Mouse (Mus musculus) kidney, postnatal 14 days (tissue): ENCODE results near the gene Rftn1.

Experiments used
- DNase-seq: peaks from one replicate; pipeline ENCODE4 v3.0.0; 2022; ENCODE audit warnings: mixed read lengths

Gene Rftn1

GRCm38 (mm10) chr17:50020211-50021001, 170.1 kb downstream of the Rftn1 start:
- peak; percentile 8 for DNase-seq

GRCm38 (mm10) chr17:50019819-50020210, 170.7 kb downstream of the Rftn1 start:
- no peak for DNase-seq

GRCm38 (mm10) chr17:50019090-50019489, 171.4 kb downstream of the Rftn1 start:
- no peak for DNase-seq

- no peak for DNase-seq
These were observed 175.8 kb downstream of the Rftn1 start for GRCm38 (mm10) chr17:50014708-50015107.

- no peak for DNase-seq
These were observed 176.6 kb downstream of the Rftn1 start for GRCm38 (mm10) chr17:50013848-50014247.

- no peak for DNase-seq
These were observed 180.4 kb downstream of the Rftn1 start for GRCm38 (mm10) chr17:50010096-50010495.

GRCm38 (mm10) chr17:50006721-50007351, 183.6 kb downstream of the Rftn1 start:
- no peak for DNase-seq

GRCm38 (mm10) chr17:50006338-50006720, 184.1 kb downstream of the Rftn1 start:
- no peak for DNase-seq

GRCm38 (mm10) chr17:50003156-50003555, 187.3 kb downstream of the Rftn1 start:
- DNase-seq = no peak

- DNase-seq = no peak
These were observed 188.3 kb downstream of the Rftn1 start for GRCm38 (mm10) chr17:50002171-50002570.

GRCm38 (mm10) chr17:50001754-50002153, 188.7 kb downstream of the Rftn1 start:
- no peak for DNase-seq

- DNase-seq = no peak
These were observed 189.9 kb downstream of the Rftn1 start for GRCm38 (mm10) chr17:50000580-50000979.

GRCm38 (mm10) chr17:49996626-49997152, 193.8 kb downstream of the Rftn1 start:
- DNase-seq = peak; percentile 16

- no peak for DNase-seq
These were observed 194.4 kb downstream of the Rftn1 start for GRCm38 (mm10) chr17:49996097-49996496.

GRCm38 (mm10) chr17:49995226-49995625, 195.2 kb downstream of the Rftn1 start:
- DNase-seq = no peak

- DNase-seq = no peak
These were observed 196.8 kb downstream of the Rftn1 start for GRCm38 (mm10) chr17:49993631-49994030.

GRCm38 (mm10) chr17:49992625-49993603, 197.6 kb downstream of the Rftn1 start:
- no peak for DNase-seq

- no peak for DNase-seq
These were observed 200.9 kb downstream of the Rftn1 start for GRCm38 (mm10) chr17:49989583-49989982.

- no peak for DNase-seq
These were observed 203.4 kb downstream of the Rftn1 start for GRCm38 (mm10) chr17:49987095-49987494.

GRCm38 (mm10) chr17:49983478-49983877, 207.0 kb downstream of the Rftn1 start:
- DNase-seq = no peak

- no peak for DNase-seq
These were observed 207.7 kb downstream of the Rftn1 start for GRCm38 (mm10) chr17:49982611-49983390.

GRCm38 (mm10) chr17:49981591-49981990, 208.9 kb downstream of the Rftn1 start:
- no peak for DNase-seq
